Mouse (Mus musculus) frontal cortex, postnatal 10 days (tissue): ENCODE data around the gene Rbfox1.

ENCODE experiments used
- DNase-seq, 2 experiments: peaks; one replicate each; pipeline ENCODE4 v3.0.0; 2022; ENCODE audit warnings: low spot score in 2 of 2, mixed read lengths in 1 of 2

Rbfox1 gene

GRCm38 (mm10) chr16:6095604-6096372 is 210.6 kb downstream of the Rbfox1 start:
- DNase-seq: no peak

- DNase-seq: no peak
Observed at GRCm38 (mm10) chr16:6097244-6098040, 212.3 kb downstream of the Rbfox1 start.

- DNase-seq: no peak
Observed at GRCm38 (mm10) chr16:6098116-6098515, 213.0 kb downstream of the Rbfox1 start.

GRCm38 (mm10) chr16:6099598-6099997 is 214.4 kb downstream of the Rbfox1 start:
- no peak for DNase-seq

GRCm38 (mm10) chr16:6100421-6100877 is 215.3 kb downstream of the Rbfox1 start:
- no peak for DNase-seq

- no peak for DNase-seq
Observed at GRCm38 (mm10) chr16:6103713-6104112, 218.6 kb downstream of the Rbfox1 start.

- DNase-seq: no peak
Observed at GRCm38 (mm10) chr16:6110121-6110520, 225.0 kb downstream of the Rbfox1 start.

- DNase-seq: no peak
Observed at GRCm38 (mm10) chr16:6113836-6114475, 228.8 kb downstream of the Rbfox1 start.

GRCm38 (mm10) chr16:6119472-6119871 is 234.3 kb downstream of the Rbfox1 start:
- no peak for DNase-seq

GRCm38 (mm10) chr16:6121232-6121631 is 236.1 kb downstream of the Rbfox1 start:
- DNase-seq: no peak

GRCm38 (mm10) chr16:6122859-6123258 is 237.7 kb downstream of the Rbfox1 start:
- DNase-seq: no peak

- no peak for DNase-seq
Observed at GRCm38 (mm10) chr16:6128314-6128713, 243.2 kb downstream of the Rbfox1 start.

- DNase-seq: no peak
Observed at GRCm38 (mm10) chr16:6135016-6135415, 249.9 kb downstream of the Rbfox1 start.

- DNase-seq: no peak
Observed at GRCm38 (mm10) chr16:6139432-6139831, 254.3 kb downstream of the Rbfox1 start.

GRCm38 (mm10) chr16:6147957-6148356 is 262.8 kb downstream of the Rbfox1 start:
- peak in 1 of 2 experiments; percentile 11 for DNase-seq

GRCm38 (mm10) chr16:6149345-6149744 is 264.2 kb downstream of the Rbfox1 start:
- DNase-seq: no peak

GRCm38 (mm10) chr16:6155556-6155955 is 270.4 kb downstream of the Rbfox1 start:
- DNase-seq: no peak

GRCm38 (mm10) chr16:6164476-6164875 is 279.3 kb downstream of the Rbfox1 start:
- no peak for DNase-seq

GRCm38 (mm10) chr16:6169346-6169745 is 284.2 kb downstream of the Rbfox1 start:
- DNase-seq: no peak

- no peak for DNase-seq
Observed at GRCm38 (mm10) chr16:6180819-6181218, 295.7 kb downstream of the Rbfox1 start.

GRCm38 (mm10) chr16:6182329-6182728 is 297.2 kb downstream of the Rbfox1 start:
- DNase-seq: no peak

- peak in 1 of 2 experiments; percentile 13 for DNase-seq
Observed at GRCm38 (mm10) chr16:6192358-6192757, 307.2 kb downstream of the Rbfox1 start.
